Mouse (Mus musculus) hindbrain, embryonic 12.5 days (tissue): ENCODE results near the gene Stx5a. TPM values are rescaled to one million over a fixed set of nuclear protein-coding genes. Genes with fewer than 3 reads are reported as not detected.
"Not testable (repeated sequence)": the region's sequence is repeated elsewhere in the genome, so short reads cannot be mapped to it uniquely, and the experiment has no call there.

ENCODE experiments used
- ATAC-seq: fragments of 200-750 bp; cut with Nextera tagmentation; 2 replicates; pipeline ENCODE4 v1.8.0; 2017; ENCODE audit warnings: moderate TSS enrichment; ENCODE audit not compliant: low FRiP score
- H3K27ac ChIP-seq: fragments of 300-500 bp; sonication (generic); 2 replicates; pipeline ENCODE4 v1.5.1; 2016; ENCODE audit warnings: mild to moderate bottlenecking
- H3K27me3 ChIP-seq: fragments of 300-500 bp; sonication (generic); 2 replicates; pipeline ENCODE4 v1.6.1; 2016; ENCODE audit warnings: mild to moderate bottlenecking
- H3K36me3 ChIP-seq: fragments of 300-500 bp; sonication (generic); 2 replicates; pipeline ENCODE4 v1.6.1; 2016; ENCODE audit warnings: mild to moderate bottlenecking
- H3K4me1 ChIP-seq: fragments of 300-500 bp; sonication (generic); 2 replicates; pipeline ENCODE4 v1.6.1; 2016
- H3K4me2 ChIP-seq: fragments of 300-500 bp; sonication (generic); replicated peaks from 2 replicates; pipeline ENCODE4 v1.6.1; 2016; ENCODE audit warnings: mild to moderate bottlenecking
- H3K4me3 ChIP-seq: fragments of 300-500 bp; sonication (generic); 2 replicates; pipeline ENCODE4 v1.5.1; 2016; ENCODE audit warnings: mild to moderate bottlenecking
- H3K9ac ChIP-seq: fragments of 300-500 bp; sonication (generic); 2 replicates; pipeline ENCODE4 v1.6.1; 2016; ENCODE audit warnings: mild to moderate bottlenecking, moderate library complexity
- H3K9me3 ChIP-seq: fragments of 300-500 bp; sonication (generic); replicated peaks from 2 replicates; pipeline ENCODE4 v1.6.1; 2016; ENCODE audit warnings: mild to moderate bottlenecking
- WGBS: fragments of 180-500 bp; shearing (Covaris S2); methylation state at CpG from one replicate; pipeline ENCODE4 v1.1.7; 2016; 5-methylcytosine and 5-hydroxymethylcytosine counted together
- polyA plus RNA-seq: library from polyadenylated mRNA; unstranded; fragments of >200 nt; fragmentation: Nextera tagmentation; extraction: Ambion mirVana; gene quantifications from 2 replicates; pipeline ENCODE4 v1.2.1, GENCODE M21; 2016

Gene Stx5a
- polyA plus RNA-seq, 1 experiment from 2014 or later = 132 TPM

DNA sequence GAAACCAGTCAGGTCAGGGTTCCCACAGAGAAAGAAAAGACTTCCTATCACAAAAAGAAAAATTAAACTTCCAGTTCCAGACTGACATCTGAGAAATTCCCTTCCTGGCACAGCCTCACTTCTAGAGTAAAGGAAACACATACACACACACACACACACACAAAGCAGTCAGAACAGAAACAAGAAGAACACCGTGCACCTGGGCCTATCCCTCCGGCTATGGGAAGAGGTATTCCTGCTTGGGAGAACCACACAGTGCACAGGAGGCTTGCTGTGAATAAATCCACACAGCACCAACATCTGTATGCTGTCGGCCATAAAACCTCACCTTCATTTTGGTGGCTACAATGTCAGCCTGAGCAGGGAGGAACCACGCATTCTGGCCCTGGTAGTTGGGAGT, 29.7 kb upstream of the Stx5a start:
- peak overlapping the region; percentile 79 for H3K4me3 ChIP-seq
- no peak overlapping the region for H3K27ac ChIP-seq
- H3K4me1 ChIP-seq = peaks cover 30% of the 10 kb centered on the region
- H3K36me3 ChIP-seq = peaks cover 45% of the 10 kb centered on the region
- H3K27me3 ChIP-seq = no peaks in the 10 kb centered on the region
- 83% methylated on average over 4 of the region's 4 CpGs for WGBS
- no peak for ATAC-seq
- H3K4me2 ChIP-seq = peak overlapping the region; percentile 54
- no peaks in the 10 kb centered on the region for H3K9me3 ChIP-seq
- peak overlapping the region; percentile 86; the same call in 1 of the 2 replicates for H3K9ac ChIP-seq

DNA sequence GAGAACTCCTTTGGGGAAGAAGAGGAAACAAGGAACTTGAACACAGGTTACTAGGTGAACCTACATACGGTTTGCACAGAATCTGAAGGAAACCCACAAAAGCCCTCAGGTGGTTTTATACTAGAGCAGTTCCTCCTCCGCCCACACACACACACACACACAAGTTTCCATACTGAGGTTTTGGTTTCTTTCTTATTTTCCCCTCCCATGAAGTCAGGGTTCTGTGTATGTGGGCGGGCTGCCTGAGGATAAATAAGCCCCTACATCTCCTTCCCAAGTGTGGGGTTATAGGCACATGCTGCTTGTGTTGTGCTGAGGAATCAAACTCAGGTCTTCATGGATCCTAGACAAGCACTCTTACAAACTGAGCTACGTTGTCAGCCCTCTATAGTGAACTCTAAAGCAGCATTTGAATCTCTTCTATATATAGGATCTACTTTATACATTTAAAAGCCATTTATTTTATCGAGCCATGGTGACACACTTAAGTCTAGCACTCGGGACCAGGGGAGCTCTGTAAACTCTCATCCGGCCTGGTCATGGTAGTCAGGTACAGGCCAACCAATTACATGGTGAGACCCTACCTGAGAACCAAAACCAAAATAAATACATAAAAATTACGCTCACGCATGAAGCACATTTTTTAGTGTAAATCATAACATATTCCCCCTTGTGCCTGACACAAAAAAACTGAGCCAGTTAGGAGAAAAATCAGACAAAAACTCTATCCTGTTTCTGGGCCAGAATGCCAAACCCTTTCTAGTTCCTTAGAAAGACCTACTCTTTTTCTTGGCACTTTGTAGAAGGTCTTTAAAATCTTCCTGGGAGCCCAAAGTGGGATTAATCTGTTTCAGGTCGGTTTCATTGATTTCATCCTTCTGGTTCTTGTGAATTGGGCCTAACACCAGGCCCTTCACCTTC, 29.0 kb upstream of the Stx5a start:
- ATAC-seq = no peak
- H3K4me2 ChIP-seq = peak overlapping the region; percentile 54

GRCm38 (mm10) chr19:8712870-8713305, 28.3 kb upstream of the Stx5a start:
- WGBS = under 1% methylated on average over 13 of the region's 13 CpGs
- H3K27me3 ChIP-seq = no peaks in the 10 kb centered on the region
- peak overlapping the region; percentile 90 for H3K27ac ChIP-seq
- H3K4me2 ChIP-seq = peak overlapping the region; percentile 54
- peak overlapping the region; percentile 79 for H3K4me3 ChIP-seq
- H3K36me3 ChIP-seq = peaks cover 33% of the 10 kb centered on the region
- H3K9me3 ChIP-seq = no peaks in the 10 kb centered on the region
- H3K4me1 ChIP-seq = peaks cover 30% of the 10 kb centered on the region
- peak; percentile 76 for ATAC-seq
- peak overlapping the region; percentile 86 for H3K9ac ChIP-seq

More for the DNA sequence above, 29.0 kb upstream of the Stx5a start:
- Histone ChIP-seq H3K36me3 (peaks cover 39% of the 10 kb centered on the region), H3K27me3 (no peaks in the 10 kb centered on the region), H3K4me1 (peaks cover 30% of the 10 kb centered on the region), H3K9ac (peak overlapping the region; percentile 86), H3K4me3 (peak overlapping the region; percentile 79), H3K27ac (peak overlapping the region; percentile 90), H3K9me3 (no peaks in the 10 kb centered on the region)
- WGBS = 64% methylated on average over 10 of the region's 10 CpGs

DNA sequence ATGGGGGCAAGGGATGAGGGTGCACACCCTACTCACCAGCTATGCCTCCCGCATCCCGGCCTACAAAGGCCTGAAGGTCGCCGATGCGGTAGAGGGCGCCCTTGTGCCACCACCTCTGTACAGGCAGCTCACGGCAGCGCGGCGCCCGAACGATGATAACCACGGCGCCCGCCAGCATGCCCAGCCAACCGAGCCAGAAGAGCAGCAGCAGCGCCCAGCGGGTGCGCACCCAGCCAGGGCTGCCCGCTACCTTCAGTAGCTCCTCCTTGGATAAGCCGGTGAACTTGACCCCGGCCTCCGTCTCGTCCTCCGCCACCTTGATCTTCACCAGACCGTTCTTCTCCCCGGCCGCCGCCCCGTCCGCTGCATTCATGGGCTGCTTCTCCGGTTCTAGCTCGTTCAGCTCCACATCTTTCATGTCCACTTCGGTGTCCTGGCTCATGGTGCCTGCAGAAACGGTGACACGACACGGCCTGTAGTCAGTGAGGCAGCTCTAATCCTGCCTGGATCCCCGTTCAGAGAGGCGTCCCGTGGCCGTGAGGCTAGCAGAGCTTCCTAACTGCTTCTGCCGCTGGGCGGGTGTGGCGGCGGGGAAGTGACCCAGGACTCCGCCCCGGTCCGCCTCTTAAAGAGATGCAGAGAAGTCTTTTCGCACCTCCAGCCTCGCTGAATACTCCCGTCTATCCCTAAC, 27.8 kb upstream of the Stx5a start:
- WGBS = under 1% methylated on average over 49 of the region's 51 CpGs
- peak overlapping the region; percentile 90 for H3K27ac ChIP-seq
- H3K4me2 ChIP-seq = peak overlapping the region; percentile 54
- H3K36me3 ChIP-seq = peaks cover 27% of the 10 kb centered on the region
- no peaks in the 10 kb centered on the region for H3K9me3 ChIP-seq
- peak; percentile 96 for ATAC-seq
- peak overlapping the region; percentile 86 for H3K9ac ChIP-seq
- H3K4me1 ChIP-seq = peaks cover 30% of the 10 kb centered on the region
- H3K4me3 ChIP-seq = peak overlapping the region; percentile 79
- no peaks in the 10 kb centered on the region for H3K27me3 ChIP-seq

GRCm38 (mm10) chr19:8713997-8714652, 27.1 kb upstream of the Stx5a start:
- H3K27ac ChIP-seq = peak overlapping the region; percentile 90
- ATAC-seq = peak; percentile 23
- 9% methylated on average over 13 of the region's 13 CpGs for WGBS
- peak overlapping the region; percentile 86 for H3K9ac ChIP-seq
- no peaks in the 10 kb centered on the region for H3K9me3 ChIP-seq
- H3K4me3 ChIP-seq = peak overlapping the region; percentile 79
- H3K4me2 ChIP-seq = peak overlapping the region; percentile 54
- peaks cover 30% of the 10 kb centered on the region for H3K4me1 ChIP-seq
- H3K36me3 ChIP-seq = peaks cover 21% of the 10 kb centered on the region
- no peaks in the 10 kb centered on the region for H3K27me3 ChIP-seq

DNA sequence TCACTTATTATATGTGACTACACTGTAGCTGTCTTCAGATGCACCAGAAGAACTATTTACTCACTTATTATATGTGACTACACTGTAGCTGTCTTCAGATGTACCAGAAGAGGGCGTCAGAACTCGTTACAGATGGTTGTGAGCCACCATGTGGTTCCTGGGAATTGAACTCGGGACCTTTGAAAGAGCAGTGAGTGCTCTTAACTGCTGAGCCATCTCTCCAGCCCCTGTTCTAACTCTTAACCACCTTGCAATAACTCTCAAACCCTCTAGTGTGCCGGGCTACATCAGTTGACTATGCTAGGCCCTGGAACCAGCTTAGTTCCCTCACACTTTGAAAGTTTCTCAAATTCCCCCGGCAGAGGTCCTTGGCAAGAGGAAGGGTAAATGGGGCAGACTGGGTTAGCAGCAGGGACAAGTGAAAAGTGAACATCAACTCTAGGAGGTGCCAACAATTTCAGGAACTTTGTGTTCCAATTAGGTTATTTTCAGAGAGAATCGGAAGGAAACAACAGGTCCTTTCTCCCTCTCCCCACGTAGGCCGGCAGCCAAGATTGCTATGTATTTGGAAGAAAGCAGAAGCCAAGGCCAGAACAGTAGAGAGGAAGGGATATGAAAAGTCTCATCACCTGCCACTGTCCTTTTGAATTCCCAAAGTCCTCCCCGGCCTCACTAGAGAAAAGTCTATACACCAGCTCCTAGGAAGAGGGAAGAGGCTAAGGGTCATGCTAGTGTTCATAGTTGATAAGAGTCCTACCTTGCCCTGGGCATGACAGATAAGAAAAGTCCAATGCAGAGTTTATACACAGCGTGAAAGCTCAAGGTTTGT, 26.3 kb upstream of the Stx5a start:
- ATAC-seq = no peak
- H3K27ac ChIP-seq = no peak overlapping the region
- H3K36me3 ChIP-seq = peaks cover 13% of the 10 kb centered on the region
- H3K9ac ChIP-seq = no peak overlapping the region
- H3K27me3 ChIP-seq = no peaks in the 10 kb centered on the region
- H3K4me3 ChIP-seq = no peak overlapping the region
- no peak overlapping the region for H3K4me2 ChIP-seq
- H3K4me1 ChIP-seq = peaks cover 30% of the 10 kb centered on the region
- no peaks in the 10 kb centered on the region for H3K9me3 ChIP-seq
- WGBS = 76% methylated on average over 10 of the region's 10 CpGs

- H3K36me3 ChIP-seq = 0 out of 2 replicates have a peak, but pooled peaks cover under 1% of the 10 kb centered on the region
- H3K4me3 ChIP-seq = no peak overlapping the region
- H3K9ac ChIP-seq = no peak overlapping the region
- 68% methylated on average over 10 of the region's 10 CpGs for WGBS
- H3K4me2 ChIP-seq = no peak overlapping the region
- no peaks in the 10 kb centered on the region for H3K9me3 ChIP-seq
- no peaks in the 10 kb centered on the region for H3K27me3 ChIP-seq
- H3K4me1 ChIP-seq = peaks cover 20% of the 10 kb centered on the region
- no peak overlapping the region for H3K27ac ChIP-seq
- ATAC-seq = no peak
Observed at GRCm38 (mm10) chr19:8715868-8716766, 25.1 kb upstream of the Stx5a start.

DNA sequence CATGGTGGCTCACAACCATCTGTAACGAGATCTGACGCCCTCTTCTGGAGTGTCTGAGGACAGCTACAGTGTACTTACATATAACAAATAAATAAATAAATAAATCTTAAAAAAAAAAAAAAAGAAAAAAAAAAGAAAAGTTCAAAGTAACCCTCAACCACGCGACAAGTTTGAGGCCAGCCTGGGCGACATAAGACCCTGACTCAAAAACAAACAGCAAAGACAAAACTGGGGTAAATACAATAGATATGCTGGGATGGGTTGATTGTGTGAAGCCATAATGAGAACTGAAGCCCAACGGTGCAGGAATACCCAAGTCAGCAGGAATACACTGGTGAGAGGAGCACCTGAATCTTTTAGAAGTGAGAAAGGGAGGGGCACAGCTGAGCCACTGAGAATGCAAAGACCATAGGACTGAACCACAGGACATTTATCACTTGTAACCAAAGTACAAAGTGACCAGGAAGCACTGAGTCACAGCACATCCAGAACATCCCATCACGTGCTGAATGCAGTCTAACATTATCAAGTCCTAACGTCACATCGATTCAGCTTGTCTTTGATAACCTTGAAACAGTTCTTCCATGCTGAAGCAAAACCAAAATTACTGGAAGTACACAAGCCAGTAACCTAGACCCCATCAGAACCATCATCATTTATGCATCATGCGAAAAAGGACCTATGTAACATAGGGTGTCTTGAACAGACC, 24.3 kb upstream of the Stx5a start:
- no peak overlapping the region for H3K27ac ChIP-seq
- no peak for ATAC-seq
- 72% methylated on average over 8 of the region's 10 CpGs for WGBS
- H3K4me3 ChIP-seq = no peak overlapping the region
- H3K4me1 ChIP-seq = peaks cover 18% of the 10 kb centered on the region
- H3K9me3 ChIP-seq = no peaks in the 10 kb centered on the region
- no peaks in the 10 kb centered on the region for H3K27me3 ChIP-seq
- H3K9ac ChIP-seq = no peak overlapping the region
- no peaks in the 10 kb centered on the region for H3K36me3 ChIP-seq
- H3K4me2 ChIP-seq = no peak overlapping the region

GRCm38 (mm10) chr19:8718357-8718756, 22.9 kb upstream of the Stx5a start:
- no peaks in the 10 kb centered on the region for H3K36me3 ChIP-seq
- no peak for ATAC-seq
- no peak overlapping the region for H3K4me3 ChIP-seq
- no peaks in the 10 kb centered on the region for H3K9me3 ChIP-seq
- 70% methylated on average over 3 of the region's 3 CpGs for WGBS
- H3K9ac ChIP-seq = no peak overlapping the region
- no peaks in the 10 kb centered on the region for H3K27me3 ChIP-seq
- H3K4me1 ChIP-seq = peaks cover 17% of the 10 kb centered on the region
- no peak overlapping the region for H3K27ac ChIP-seq
- H3K4me2 ChIP-seq = no peak overlapping the region

DNA sequence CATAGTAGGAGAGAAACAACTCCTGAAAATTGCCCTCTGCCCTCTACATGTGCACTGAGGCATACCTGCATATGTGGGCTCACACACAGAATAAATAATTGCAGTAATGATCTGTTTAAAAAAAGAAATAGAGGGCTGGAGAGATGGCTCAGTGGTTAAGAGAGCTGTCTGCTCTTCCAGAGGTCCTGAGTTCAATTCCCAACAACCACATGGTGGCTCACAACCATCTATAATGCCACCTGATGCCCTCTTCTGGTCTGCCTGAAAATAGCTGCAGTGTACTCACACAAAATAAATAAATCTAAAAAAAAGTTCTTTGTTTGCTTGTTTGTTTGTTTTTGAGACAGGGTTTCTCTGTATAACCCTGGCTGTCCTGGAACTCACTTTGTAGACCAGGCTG, 22.2 kb upstream of the Stx5a start:
- not testable (repeated sequence) for H3K36me3 ChIP-seq, H3K4me3 ChIP-seq, H3K4me2 ChIP-seq, H3K27ac ChIP-seq, H3K27me3 ChIP-seq, H3K9ac ChIP-seq, H3K9me3 ChIP-seq, ATAC-seq
- H3K4me1 ChIP-seq = peaks cover 15% of the 10 kb centered on the region
